Comparison of ENCODE assay signal across 19 mouse cellular contexts in genomic region chr8:81371844-81372243, GRCm38 (mm10). TPM values are rescaled to one million over a fixed set of nuclear protein-coding genes. Genes with fewer than 3 reads are reported as not detected.
DNase-seq lines count a peak whose midpoint lies in the region; ATAC-seq and TF ChIP-seq lines count a peak whose summit lies in the region.
"Had no signal": no experiment of that assay in that cellular context is flagged by ENCODE, and none has a peak within 500 bp of the region (broad histone marks: within the 10 kb centered on the region; RNA-seq: fewer than 3 reads in every experiment).

No protein-coding gene starts in this region.

- no peaks in the 10 kb centered on the region for H3K4me1 ChIP-seq in midbrain, postnatal 0 days (ENCODE audit: insufficient read depth, low read length)
- H3K4me1 ChIP-seq in midbrain, embryonic 16.5 days (ENCODE audit: control insufficient read depth, insufficient read depth, low read length), result no peaks in the 10 kb centered on the region
- H3K4me1 ChIP-seq in hindbrain, postnatal 0 days (ENCODE audit: insufficient read depth, low read length), result no peaks in the 10 kb centered on the region
- H3K4me1 ChIP-seq: embryonic facial prominence, embryonic 13.5 days; forebrain, embryonic 12.5 days; heart, embryonic 13.5 days had no signal

- H3K27me3 ChIP-seq in midbrain, postnatal 0 days (ENCODE audit: insufficient read depth, low read length), result no peaks in the 10 kb centered on the region
- no peaks in the 10 kb centered on the region for H3K27me3 ChIP-seq in midbrain, embryonic 16.5 days (ENCODE audit: control insufficient read depth, insufficient read depth, low read depth, low read length)
- no peaks in the 10 kb centered on the region for H3K27me3 ChIP-seq in hindbrain, postnatal 0 days (ENCODE audit: insufficient read depth, low read length)
- H3K27me3 ChIP-seq: embryonic facial prominence, embryonic 13.5 days; forebrain, embryonic 12.5 days; heart, embryonic 13.5 days had no signal

- TF ChIP-seq CTCF in midbrain, postnatal 0 days (IDR thresholded peaks at IDR 0.05), result no peak
- no peak for TF ChIP-seq CTCF in hindbrain, postnatal 0 days (IDR thresholded peaks at IDR 0.05; ENCODE audit: low read depth)

- no peak overlapping the region for H3K4me2 ChIP-seq in midbrain, postnatal 0 days (ENCODE audit: low read depth, low read length, poor library complexity, severe bottlenecking)
- H3K4me2 ChIP-seq in midbrain, embryonic 16.5 days (ENCODE audit: low read length), result no peak overlapping the region
- no peak overlapping the region for H3K4me2 ChIP-seq in hindbrain, postnatal 0 days (ENCODE audit: low read depth, low read length)
- H3K4me2 ChIP-seq: embryonic facial prominence, embryonic 13.5 days; forebrain, embryonic 12.5 days; heart, embryonic 13.5 days had no signal

- no peak overlapping the region for H3K9ac ChIP-seq in midbrain, postnatal 0 days (replicated peaks; ENCODE audit: low read length, poor library complexity, severe bottlenecking)
- H3K9ac ChIP-seq in midbrain, embryonic 16.5 days (ENCODE audit: low read depth, low read length), result no peak overlapping the region
- no peak overlapping the region for H3K9ac ChIP-seq in hindbrain, postnatal 0 days (replicated peaks; ENCODE audit: low read length)
- H3K9ac ChIP-seq: embryonic facial prominence, embryonic 13.5 days; forebrain, embryonic 12.5 days; heart, embryonic 13.5 days had no signal

- 47% methylated on average over 4 of the region's 4 CpGs for WGBS in midbrain, postnatal 0 days
- WGBS in midbrain, embryonic 16.5 days, result 52% methylated on average over 4 of the region's 4 CpGs
- WGBS in hindbrain, postnatal 0 days, result 30% methylated on average over 4 of the region's 4 CpGs

- peak; percentile 9 for DNase-seq in embryo, embryonic 11 days
- no peak for DNase-seq in embryo, embryonic 9.5 days (ENCODE audit: extremely low spot score)
- DNase-seq in midbrain, postnatal 0 days (ENCODE audit: low spot score), result peak; percentile 40
- DNase-seq in hindbrain, postnatal 0 days (ENCODE audit: low spot score), result peak; percentile 55
- no peak for DNase-seq in urinary bladder, postnatal 10 days (ENCODE audit: low spot score)
- no peak for DNase-seq in urinary bladder, postnatal 25 days (ENCODE audit: low spot score)
- DNase-seq: adrenal gland, postnatal 14 days; cerebellum, adult 9-11 months; gastrocnemius, postnatal 25 days; heart, adult 2 months; heart, postnatal 14 days; kidney, adult 11 months; thymus, postnatal 14 days had no signal

- no peak overlapping the region for H3K27ac ChIP-seq in midbrain, postnatal 0 days (ENCODE audit: low read depth, low read length)
- H3K27ac ChIP-seq in midbrain, embryonic 16.5 days (ENCODE audit: low read length), result no peak overlapping the region
- no peak overlapping the region for H3K27ac ChIP-seq in hindbrain, postnatal 0 days
- H3K27ac ChIP-seq: embryonic facial prominence, embryonic 13.5 days; forebrain, embryonic 12.5 days; heart, adult 2 months; heart, embryonic 13.5 days; macrophage had no signal

- ATAC-seq in midbrain, postnatal 0 days (ENCODE audit: low FRiP score), result peak; percentile 58; the same call in 1 of the 2 replicates
- ATAC-seq in midbrain, embryonic 16.5 days, result no peak
- ATAC-seq in hindbrain, postnatal 0 days, result peak; percentile 49; the same call in 1 of the 2 replicates

- no peak overlapping the region for H3K4me3 ChIP-seq in midbrain, postnatal 0 days (ENCODE audit: low read depth, low read length)
- H3K4me3 ChIP-seq in midbrain, embryonic 16.5 days (ENCODE audit: low read depth, low read length), result no peak overlapping the region
- H3K4me3 ChIP-seq in hindbrain, postnatal 0 days (ENCODE audit: low read length), result no peak overlapping the region
- H3K4me3 ChIP-seq: embryonic facial prominence, embryonic 13.5 days; erythroblast, embryonic 14.5 days; forebrain, embryonic 12.5 days; heart, adult 2 months; heart, embryonic 13.5 days had no signal

- H3K9me3 ChIP-seq in midbrain, postnatal 0 days (ENCODE audit: low read length), result no peaks in the 10 kb centered on the region
- H3K9me3 ChIP-seq in midbrain, embryonic 16.5 days (replicated peaks; ENCODE audit: control insufficient read depth, low read length, poor library complexity, severe bottlenecking), result no peaks in the 10 kb centered on the region
- no peaks in the 10 kb centered on the region for H3K9me3 ChIP-seq in hindbrain, postnatal 0 days (ENCODE audit: low read length)
- H3K9me3 ChIP-seq: embryonic facial prominence, embryonic 13.5 days; forebrain, embryonic 12.5 days; heart, embryonic 13.5 days had no signal

- no peaks in the 10 kb centered on the region for H3K36me3 ChIP-seq in midbrain, postnatal 0 days (ENCODE audit: insufficient read depth, low read length)
- H3K36me3 ChIP-seq in midbrain, embryonic 16.5 days (ENCODE audit: control insufficient read depth, insufficient read depth, low read length), result no peaks in the 10 kb centered on the region
- H3K36me3 ChIP-seq in hindbrain, postnatal 0 days (ENCODE audit: insufficient read depth, low read length), result no peaks in the 10 kb centered on the region
- H3K36me3 ChIP-seq: embryonic facial prominence, embryonic 13.5 days; forebrain, embryonic 12.5 days; heart, embryonic 13.5 days had no signal

RNA-seq across cellular contexts. Expression of gene Inpp4b, which starts 29.5 kb away (rescaled TPM):
- total RNA-seq in midbrain, postnatal 0 days (2014; rRNA removed), result 14.6 and 16.1 TPM in 2 replicates
- polyA plus RNA-seq in midbrain, postnatal 0 days (2015; fragmentation: Nextera tagmentation; extraction: Ambion mirVana), result 9.9 and 11.2 TPM in 2 replicates
- polyA plus RNA-seq in midbrain, embryonic 16.5 days (2015; fragmentation: Nextera tagmentation; extraction: Ambion mirVana), result 10.8 and 11.0 TPM in 2 replicates
- total RNA-seq in hindbrain, postnatal 0 days (2014; rRNA removed), result 8.1 and 11.7 TPM in 2 replicates
- polyA plus RNA-seq in hindbrain, postnatal 0 days (2015; fragmentation: Nextera tagmentation; extraction: Ambion mirVana), result 8.2 and 10.5 TPM in 2 replicates
- polyA plus RNA-seq: erythroblast, embryonic 14.5 days had no signal

Comparison
In these comparisons a context has a peak if more than half of its experiments do, and no peak if none do; other contexts are left out.
1. DNase-seq: peak in embryo, embryonic 11 days (single experiment), midbrain, postnatal 0 days (single experiment) and hindbrain, postnatal 0 days (single experiment); none in embryo, embryonic 9.5 days (single experiment), urinary bladder, postnatal 10 days (single experiment) and urinary bladder, postnatal 25 days (single experiment).